Mouse (Mus musculus) liver, postnatal 0 days (tissue): ENCODE data around the gene 0610010K14Rik.

Source experiments
- CTCF ChIP-seq: sonication (generic); IDR thresholded peaks from 2 replicates; pipeline ENCODE4 v1.5.1; 2016; ENCODE audit warnings: antibody characterized with exemption, low read depth
- EP300 ChIP-seq: IDR thresholded peaks from 2 replicates; pipeline ENCODE4 v1.6.1; 2016; ENCODE audit warnings: antibody characterized with exemption, low read depth, mild to moderate bottlenecking

- no peak for TF ChIP-seq EP300
- TF ChIP-seq CTCF, result no peak
Measured at GRCm38 (mm10) chr11:70198332-70198731, 39.4 kb downstream of the 0610010K14Rik start.
